Mouse (Mus musculus) E14TG2a.4 (cell line): ENCODE data around the gene Rbfox1.

ENCODE experiments used
- CTCF ChIP-seq: conservative IDR thresholded peaks from 2 replicates; pipeline ENCODE4 v1.5.1; 2014; ENCODE audit warnings: low read length
- POU5F1 ChIP-seq: IDR thresholded peaks from 2 replicates; pipeline ENCODE4 v1.6.1; 2014; ENCODE audit warnings: low read length, borderline replicate concordance

GRCm38 (mm10) chr16:7446791-7447290 lies 1561.7 kb downstream of the Rbfox1 start:
- no peak for TF ChIP-seq CTCF
- TF ChIP-seq POU5F1: no peak
